Mouse (Mus musculus): ENCODE data around the gene Nprl3. TPM values are rescaled to one million over a fixed set of nuclear protein-coding genes. Genes with fewer than 3 reads are reported as not detected.
A peak's percentile ranks its signal among the peaks of the same experiment; 100 is the strongest.

Gene Nprl3
- total and polyA plus RNA-seq, 2 experiments from 2014 or later: 29.9 to 64.1 TPM

GRCm38 (mm10) chr11:32227041-32227440, 40.5 kb downstream of the Nprl3 start:
- DNase-seq (ENCODE audit: low spot score) (no peak), ATAC-seq (ENCODE audit: insufficient read depth, low read depth) (no peak)
- TF ChIP-seq EP300 (IDR thresholded peaks at IDR 0.05; ENCODE audit: low read depth) (no peak), CTCF (IDR thresholded peaks at IDR 0.05; ENCODE audit: low read depth) (no peak)
- no peaks in the 10 kb centered on the region for H3K9me3 ChIP-seq (replicated peaks; ENCODE audit: control insufficient read depth, low read length)
- peak overlapping the region; percentile 75 for H3K4me3 ChIP-seq (ENCODE audit: low read depth, low read length)
- peak overlapping the region; percentile 80 for H3K4me2 ChIP-seq (ENCODE audit: low read depth, low read length)
- H3K4me1 ChIP-seq (ENCODE audit: control insufficient read depth, insufficient read depth): peaks cover 42% of the 10 kb centered on the region
- no peaks in the 10 kb centered on the region for H3K27me3 ChIP-seq (ENCODE audit: control insufficient read depth, insufficient read depth, low read length)
- peak overlapping the region; percentile 89; the same call in 1 of the 2 replicates for H3K27ac ChIP-seq (ENCODE audit: low read depth)
- H3K36me3 ChIP-seq (replicated peaks; ENCODE audit: control insufficient read depth, insufficient read depth, low read length): peaks cover 25% of the 10 kb centered on the region
- 38% methylated on average over 1 of the region's 1 CpGs for WGBS
- peak overlapping the region; percentile 70; the same call in 1 of the 2 replicates for H3K9ac ChIP-seq (replicated peaks; ENCODE audit: low read depth, low read length)

GRCm38 (mm10) chr11:32226124-32226871, 41.2 kb downstream of the Nprl3 start, which contains the start of gene Mpg:
TSS of gene Mpg (plus strand) at chr11:32226505.
- ATAC-seq (ENCODE audit: insufficient read depth, low read depth) (peak; percentile 83), DNase-seq (ENCODE audit: low spot score) (peak; percentile 89)
- peak within 1 kb of the TSS; percentile 70 for H3K9ac ChIP-seq (replicated peaks; ENCODE audit: low read depth, low read length)
- H3K9me3 ChIP-seq (replicated peaks; ENCODE audit: control insufficient read depth, low read length): no peaks in the 10 kb centered on the region
- WGBS: 5% methylated on average over 47 of the region's 47 CpGs
- peak within 1 kb of the TSS; percentile 80 for H3K4me2 ChIP-seq (ENCODE audit: low read depth, low read length)
- H3K36me3 ChIP-seq (replicated peaks; ENCODE audit: control insufficient read depth, insufficient read depth, low read length): peaks cover 18% of the 10 kb centered on the region
- peak within 1 kb of the TSS; percentile 75 for H3K4me3 ChIP-seq (ENCODE audit: low read depth, low read length)
- H3K27me3 ChIP-seq (ENCODE audit: control insufficient read depth, insufficient read depth, low read length): no peaks in the 10 kb centered on the region
- peaks cover 42% of the 10 kb centered on the region for H3K4me1 ChIP-seq (ENCODE audit: control insufficient read depth, insufficient read depth)
- peak within 1 kb of the TSS; percentile 89 for H3K27ac ChIP-seq (ENCODE audit: low read depth)
- TF ChIP-seq EP300 (IDR thresholded peaks at IDR 0.05; ENCODE audit: low read depth) (no peak; the same call in 1 of the 2 replicates), CTCF (IDR thresholded peaks at IDR 0.05; ENCODE audit: low read depth) (no peak)

GRCm38 (mm10) chr11:32225222-32226104, 42.0 kb downstream of the Nprl3 start:
- Histone ChIP-seq H3K4me3 (ENCODE audit: low read depth, low read length) (no peak overlapping the region), H3K4me2 (ENCODE audit: low read depth, low read length) (peak overlapping the region; percentile 7; the same call in 1 of the 2 replicates), H3K27ac (ENCODE audit: low read depth) (peak overlapping the region; percentile 89), H3K9me3 (replicated peaks; ENCODE audit: control insufficient read depth, low read length) (no peaks in the 10 kb centered on the region), H3K27me3 (ENCODE audit: control insufficient read depth, insufficient read depth, low read length) (no peaks in the 10 kb centered on the region), H3K9ac (replicated peaks; ENCODE audit: low read depth, low read length) (0 out of 2 replicates have a peak overlapping the region, but pooled peaks have one; percentile 5), H3K4me1 (ENCODE audit: control insufficient read depth, insufficient read depth) (peaks cover 47% of the 10 kb centered on the region), H3K36me3 (replicated peaks; ENCODE audit: control insufficient read depth, insufficient read depth, low read length) (peaks cover 9% of the 10 kb centered on the region)
- 43% methylated on average over 7 of the region's 7 CpGs for WGBS
- DNase-seq (ENCODE audit: low spot score) (peak; percentile 43), ATAC-seq (ENCODE audit: insufficient read depth, low read depth) (0 out of 2 replicates have a peak, but pooled peaks have one; percentile 4)
- TF ChIP-seq EP300 (IDR thresholded peaks at IDR 0.05; ENCODE audit: low read depth): no peak
- TF ChIP-seq CTCF (IDR thresholded peaks at IDR 0.05; ENCODE audit: low read depth): no peak

- Histone ChIP-seq H3K9ac (replicated peaks; ENCODE audit: low read depth, low read length) (no peak overlapping the region), H3K36me3 (replicated peaks; ENCODE audit: control insufficient read depth, insufficient read depth, low read length) (0 out of 2 replicates have a peak, but pooled peaks cover 7% of the 10 kb centered on the region), H3K27ac (ENCODE audit: low read depth) (peak overlapping the region; percentile 89), H3K9me3 (replicated peaks; ENCODE audit: control insufficient read depth, low read length) (no peaks in the 10 kb centered on the region), H3K4me1 (ENCODE audit: control insufficient read depth, insufficient read depth) (peaks cover 47% of the 10 kb centered on the region), H3K4me3 (ENCODE audit: low read depth, low read length) (no peak overlapping the region), H3K4me2 (ENCODE audit: low read depth, low read length) (no peak overlapping the region), H3K27me3 (ENCODE audit: control insufficient read depth, insufficient read depth, low read length) (no peaks in the 10 kb centered on the region)
- 17% methylated on average over 4 of the region's 4 CpGs for WGBS
- DNase-seq (ENCODE audit: low spot score) (peak; percentile 80), ATAC-seq (ENCODE audit: insufficient read depth, low read depth) (peak; percentile 33)
- no peak for TF ChIP-seq CTCF (IDR thresholded peaks at IDR 0.05; ENCODE audit: low read depth)
- peak; percentile 70; the same call in 1 of the 2 replicates for TF ChIP-seq EP300 (IDR thresholded peaks at IDR 0.05; ENCODE audit: low read depth)
These were observed 42.9 kb downstream of the Nprl3 start for GRCm38 (mm10) chr11:32224468-32225139.
